Mouse (Mus musculus) intestine, postnatal 0 days (tissue): ENCODE measurements around the gene Slc22a17. TPM values are rescaled to one million over a fixed set of nuclear protein-coding genes. Genes with fewer than 3 reads are reported as not detected.

Experiments
- ATAC-seq: fragments of 200-750 bp; cut with Nextera tagmentation; 2 replicates; pipeline ENCODE4 v1.8.0; 2017; ENCODE audit warnings: mild to moderate bottlenecking, moderate TSS enrichment, moderate library complexity
- H3K27ac ChIP-seq: fragments of 300-500 bp; sonication (generic); 2 replicates; pipeline ENCODE4 v1.5.1; 2014; ENCODE audit warnings: mild to moderate bottlenecking, low read depth, low read length, moderate library complexity
- H3K27me3 ChIP-seq: fragments of 300-500 bp; sonication (generic); replicated peaks from 2 replicates; pipeline ENCODE4 v1.6.1; 2014; ENCODE audit warnings: low read length, mixed read lengths; ENCODE audit not compliant: control insufficient read depth, insufficient read depth
- H3K36me3 ChIP-seq: fragments of 300-500 bp; sonication (generic); 2 replicates; pipeline ENCODE4 v1.6.1; 2014; ENCODE audit warnings: mild to moderate bottlenecking, moderate library complexity; ENCODE audit not compliant: control insufficient read depth, insufficient read depth
- H3K4me1 ChIP-seq: fragments of 300-500 bp; sonication (generic); replicated peaks from 2 replicates; pipeline ENCODE4 v1.6.1; 2014; ENCODE audit warnings: antibody characterized with exemption, low read length, mixed read lengths; ENCODE audit not compliant: control insufficient read depth, insufficient read depth
- H3K4me2 ChIP-seq: fragments of 300-500 bp; sonication (generic); replicated peaks from 2 replicates; pipeline ENCODE4 v1.6.1; 2014; ENCODE audit warnings: low read depth, mild to moderate bottlenecking, moderate library complexity
- H3K4me3 ChIP-seq: fragments of 300-500 bp; sonication (generic); 2 replicates; pipeline ENCODE4 v1.5.1; 2014; ENCODE audit warnings: low read depth, low read length
- H3K9ac ChIP-seq: fragments of 300-500 bp; sonication (generic); 2 replicates; pipeline ENCODE4 v1.6.1; 2014; ENCODE audit warnings: mild to moderate bottlenecking, low read depth, low read length
- H3K9me3 ChIP-seq: fragments of 300-500 bp; sonication (generic); 2 replicates; pipeline ENCODE4 v1.6.1; 2016; ENCODE audit warnings: mixed run types; ENCODE audit not compliant: control insufficient read depth
- CTCF ChIP-seq: sonication (generic); IDR thresholded peaks from 2 replicates; pipeline ENCODE4 v1.5.1; 2016; ENCODE audit warnings: low read depth, mild to moderate bottlenecking, control low read depth, antibody characterized with exemption, moderate library complexity
- WGBS: fragments of 180-500 bp; shearing (Covaris S2); extraction: QIAGEN DNeasy Blood & Tissue Kit; methylation state at CpG from one replicate; pipeline ENCODE4 v1.1.7; 2014; 5-methylcytosine and 5-hydroxymethylcytosine counted together
- polyA plus RNA-seq: library from polyadenylated mRNA; unstranded; fragments of >200 nt; fragmentation: Nextera tagmentation; extraction: Ambion mirVana; gene quantifications from 2 replicates; pipeline ENCODE4 v1.2.1, GENCODE M21; 2015

Gene Slc22a17
- polyA plus RNA-seq, 1 experiment from 2014 or later, result 12.5 TPM

DNA sequence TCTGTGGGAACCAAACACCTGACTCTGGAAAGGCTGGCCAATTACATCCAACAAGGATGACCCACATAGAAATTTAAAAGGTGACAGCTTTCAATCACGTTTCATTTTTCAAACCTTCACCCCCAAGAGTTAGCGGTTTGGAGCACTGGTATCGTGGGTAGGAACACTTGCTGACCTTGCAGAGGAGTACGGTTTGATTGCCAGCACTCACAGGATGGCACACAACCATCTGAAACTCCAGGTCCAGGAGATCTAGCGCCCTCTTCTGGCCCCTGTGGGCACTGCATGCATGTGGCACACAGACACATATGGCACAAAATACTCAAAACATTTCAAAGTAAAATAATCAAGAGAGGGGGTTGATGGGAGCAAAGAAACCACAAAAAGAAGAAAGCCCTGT, 46.0 kb downstream of the Slc22a17 start:
- no peak for ATAC-seq
- no peak overlapping the region for H3K4me3 ChIP-seq
- peak; percentile 64 for TF ChIP-seq CTCF
- H3K27me3 ChIP-seq, result no peaks in the 10 kb centered on the region
- no peaks in the 10 kb centered on the region for H3K4me1 ChIP-seq
- H3K27ac ChIP-seq, result no peak overlapping the region
- no peak overlapping the region for H3K4me2 ChIP-seq
- H3K9ac ChIP-seq, result no peak overlapping the region
- no peaks in the 10 kb centered on the region for H3K9me3 ChIP-seq
- 60% methylated on average over 5 of the region's 5 CpGs for WGBS
- H3K36me3 ChIP-seq, result no peaks in the 10 kb centered on the region

- Histone ChIP-seq H3K27ac (no peak overlapping the region), H3K9me3 (no peaks in the 10 kb centered on the region), H3K4me3 (no peak overlapping the region), H3K27me3 (no peaks in the 10 kb centered on the region), H3K4me1 (no peaks in the 10 kb centered on the region), H3K4me2 (no peak overlapping the region), H3K9ac (no peak overlapping the region), H3K36me3 (no peaks in the 10 kb centered on the region)
- ATAC-seq, result no peak
- WGBS, result 50% methylated on average over 3 of the region's 3 CpGs
- TF ChIP-seq CTCF, result no peak
Measured at GRCm38 (mm10) chr14:54866268-54866667, 46.7 kb downstream of the Slc22a17 start.

DNA sequence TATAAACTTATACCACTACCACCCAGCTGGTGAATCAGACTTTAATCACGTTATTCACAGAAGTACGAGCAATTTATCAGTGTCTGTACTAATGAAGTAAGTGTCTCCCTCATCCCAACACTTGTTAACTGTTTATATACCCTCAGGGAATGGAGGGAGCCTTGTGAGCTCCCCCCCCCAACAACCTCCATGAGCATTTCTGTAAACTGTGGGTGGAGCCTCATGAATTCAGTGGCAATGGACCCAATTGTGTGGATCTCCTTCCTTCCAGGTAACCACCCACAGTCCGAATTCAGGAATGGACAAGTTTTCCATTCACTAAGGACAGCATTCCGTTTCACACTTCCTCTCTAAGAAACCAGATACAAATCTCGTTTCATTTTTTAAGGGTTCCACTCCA, 47.3 kb downstream of the Slc22a17 start:
- 74% methylated on average over 5 of the region's 5 CpGs for WGBS
- Histone ChIP-seq H3K27me3 (no peaks in the 10 kb centered on the region), H3K4me2 (no peak overlapping the region), H3K9ac (no peak overlapping the region), H3K4me1 (no peaks in the 10 kb centered on the region), H3K4me3 (no peak overlapping the region), H3K27ac (no peak overlapping the region), H3K36me3 (no peaks in the 10 kb centered on the region), H3K9me3 (no peaks in the 10 kb centered on the region)
- no peak for TF ChIP-seq CTCF
- ATAC-seq, result no peak

- peak; percentile 41 for ATAC-seq
- no peak for TF ChIP-seq CTCF
- Histone ChIP-seq H3K4me2 (peak overlapping the region; percentile 87), H3K9ac (peak overlapping the region; percentile 93; the same call in 1 of the 2 replicates), H3K4me1 (no peaks in the 10 kb centered on the region), H3K9me3 (no peaks in the 10 kb centered on the region), H3K36me3 (no peaks in the 10 kb centered on the region), H3K27ac (peak overlapping the region; percentile 88; the same call in 1 of the 2 replicates), H3K4me3 (peak overlapping the region; percentile 99), H3K27me3 (no peaks in the 10 kb centered on the region)
- WGBS, result 10% methylated on average over 21 of the region's 21 CpGs
Measured at GRCm38 (mm10) chr14:54864313-54865036, 48.5 kb downstream of the Slc22a17 start.

- Histone ChIP-seq H3K27me3 (no peaks in the 10 kb centered on the region), H3K9ac (peak overlapping the region; percentile 93), H3K36me3 (no peaks in the 10 kb centered on the region), H3K27ac (peak overlapping the region; percentile 88), H3K4me2 (peak overlapping the region; percentile 87), H3K4me1 (no peaks in the 10 kb centered on the region), H3K4me3 (peak overlapping the region; percentile 99), H3K9me3 (no peaks in the 10 kb centered on the region)
- peak; percentile 26 for TF ChIP-seq CTCF
- under 1% methylated on average over 49 of the region's 56 CpGs for WGBS
- ATAC-seq, result peak; percentile 99
Measured at GRCm38 (mm10) chr14:54863501-54864312, 49.2 kb downstream of the Slc22a17 start.

DNA sequence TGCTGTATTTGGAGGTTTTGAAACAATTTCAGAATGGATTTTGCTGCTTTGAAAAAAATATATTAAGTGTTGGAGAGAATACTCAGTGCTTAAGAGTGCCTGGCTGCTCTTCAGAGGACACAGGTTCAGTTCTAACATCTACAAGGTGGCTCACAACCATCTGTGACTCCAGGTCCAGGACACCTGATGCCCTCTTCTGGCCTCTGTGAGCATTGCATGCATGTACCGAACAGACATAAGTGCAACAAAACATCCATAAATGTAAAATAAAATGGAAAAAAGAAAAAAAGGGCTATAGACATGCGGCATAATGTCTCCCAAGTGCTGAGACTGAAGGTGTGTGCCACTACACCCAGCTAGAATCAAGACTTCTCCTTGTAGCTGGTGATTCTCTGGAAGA, 52.4 kb downstream of the Slc22a17 start:
- no peaks in the 10 kb centered on the region for H3K4me1 ChIP-seq
- H3K9ac ChIP-seq, result no peak overlapping the region
- H3K27ac ChIP-seq, result no peak overlapping the region
- H3K27me3 ChIP-seq, result no peaks in the 10 kb centered on the region
- peaks cover 17% of the 10 kb centered on the region for H3K36me3 ChIP-seq
- peak; percentile 82 for TF ChIP-seq CTCF
- H3K9me3 ChIP-seq, result no peaks in the 10 kb centered on the region
- 43% methylated on average over 2 of the region's 2 CpGs for WGBS
- ATAC-seq, result no peak
- H3K4me2 ChIP-seq, result no peak overlapping the region
- no peak overlapping the region for H3K4me3 ChIP-seq
